Mouse (Mus musculus) lung, postnatal 14 days (tissue): ENCODE results near the gene Olfr1371.
"Not testable (repeated sequence)": the region's sequence is repeated elsewhere in the genome, so short reads cannot be mapped to it uniquely, and the experiment has no call there.

ENCODE experiments used
- DNase-seq: peaks from one replicate; pipeline ENCODE4 v3.0.0; 2021

Gene Olfr1371

GRCm38 (mm10) chr11:52223968-52224682 is 10.3 kb upstream of the Olfr1371 start:
- peak; percentile 83 for DNase-seq

- peak; percentile 37 for DNase-seq
Measured at GRCm38 (mm10) chr11:52222891-52223290, 9.1 kb upstream of the Olfr1371 start.

GRCm38 (mm10) chr11:52221921-52222320 is 8.1 kb upstream of the Olfr1371 start:
- not testable (repeated sequence) for DNase-seq

DNA sequence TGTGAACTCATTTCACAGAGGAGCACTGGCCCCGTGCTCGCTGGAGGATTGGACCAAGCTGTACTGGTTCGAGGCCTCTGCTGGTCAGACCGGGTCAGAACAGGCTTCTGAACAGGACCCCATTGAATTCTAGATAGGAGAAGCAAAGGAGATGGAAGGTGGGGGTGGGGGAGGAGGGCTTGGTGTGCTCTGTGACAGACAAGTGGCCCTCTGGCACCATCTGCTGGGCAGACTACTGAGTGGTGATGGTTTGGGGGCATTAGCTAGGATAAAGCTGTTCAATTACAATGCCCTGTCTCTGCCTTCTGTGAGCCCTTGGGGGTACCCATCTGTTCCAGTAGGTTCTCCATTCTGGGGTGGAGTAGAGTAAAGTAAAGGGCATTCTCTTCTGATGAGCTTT is 6.5 kb upstream of the Olfr1371 start:
- DNase-seq = peak; percentile 80

GRCm38 (mm10) chr11:52196496-52197023 is 17.2 kb downstream of the Olfr1371 start:
- DNase-seq = not testable (repeated sequence)

DNA sequence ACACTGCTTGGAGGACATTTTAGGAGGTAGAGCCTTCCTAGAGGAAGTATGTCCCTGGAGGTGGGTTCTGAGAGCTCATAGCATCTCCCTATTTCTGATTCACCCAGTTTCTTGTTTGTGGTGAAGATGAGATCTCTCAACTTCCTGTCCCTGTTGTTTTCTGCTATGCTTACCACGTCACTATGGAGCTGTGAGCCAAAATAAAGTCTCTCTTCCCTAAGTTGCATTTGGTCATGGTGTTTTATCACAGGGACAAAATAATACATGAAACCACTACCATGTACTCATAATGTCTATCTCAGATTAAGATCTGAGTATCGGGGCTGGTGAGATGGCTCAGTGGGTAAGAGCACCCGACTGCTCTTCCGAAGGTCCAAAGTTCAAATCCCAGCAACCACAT is 33.1 kb downstream of the Olfr1371 start:
- not testable (repeated sequence) for DNase-seq

- peak; percentile 16 for DNase-seq
Measured at GRCm38 (mm10) chr11:52179897-52180296, 33.9 kb downstream of the Olfr1371 start.

DNA sequence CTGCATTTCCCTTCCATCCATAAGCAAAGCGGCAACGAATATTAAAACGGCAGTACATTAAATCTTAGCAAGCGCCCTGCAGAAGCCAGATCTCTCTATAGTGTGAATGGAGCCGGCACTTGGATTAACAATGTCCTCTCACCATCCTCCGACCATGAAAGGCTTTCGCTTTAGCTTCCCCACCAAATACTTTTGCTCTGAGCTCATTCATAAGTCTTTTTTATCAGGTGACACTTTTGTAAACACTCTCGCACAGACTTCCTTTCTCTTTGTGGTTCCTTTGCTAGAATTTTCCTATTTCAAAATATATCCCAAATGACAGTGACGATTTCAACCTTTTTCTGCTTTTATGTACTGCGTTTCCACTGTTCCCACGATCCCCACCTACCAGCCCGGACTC is 45.3 kb downstream of the Olfr1371 start:
- DNase-seq = no peak

DNA sequence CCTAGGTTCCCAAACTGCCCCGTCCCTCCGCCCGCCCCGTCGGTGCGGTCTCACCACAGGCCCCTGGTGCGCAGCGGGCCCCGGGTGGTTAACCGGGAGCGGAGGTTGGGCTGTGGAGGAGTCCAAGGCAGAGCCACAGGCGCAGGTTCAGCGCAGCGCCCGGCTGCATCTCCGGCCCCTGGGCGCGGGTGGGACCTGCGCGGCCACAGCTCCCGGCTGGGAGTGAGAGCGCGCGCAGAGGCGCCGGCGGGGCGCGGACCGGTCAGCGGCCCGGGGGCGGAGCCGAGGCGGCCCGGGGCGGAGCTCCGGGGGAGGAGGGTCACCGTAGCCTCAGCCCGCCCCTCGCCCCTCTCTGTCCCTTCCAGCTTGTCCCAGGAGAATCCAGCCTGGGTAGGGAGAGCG is 45.9 kb downstream of the Olfr1371 start:
- peak; percentile 33 for DNase-seq

GRCm38 (mm10) chr11:52167126-52167525 is 46.7 kb downstream of the Olfr1371 start:
- DNase-seq = peak; percentile 33

DNA sequence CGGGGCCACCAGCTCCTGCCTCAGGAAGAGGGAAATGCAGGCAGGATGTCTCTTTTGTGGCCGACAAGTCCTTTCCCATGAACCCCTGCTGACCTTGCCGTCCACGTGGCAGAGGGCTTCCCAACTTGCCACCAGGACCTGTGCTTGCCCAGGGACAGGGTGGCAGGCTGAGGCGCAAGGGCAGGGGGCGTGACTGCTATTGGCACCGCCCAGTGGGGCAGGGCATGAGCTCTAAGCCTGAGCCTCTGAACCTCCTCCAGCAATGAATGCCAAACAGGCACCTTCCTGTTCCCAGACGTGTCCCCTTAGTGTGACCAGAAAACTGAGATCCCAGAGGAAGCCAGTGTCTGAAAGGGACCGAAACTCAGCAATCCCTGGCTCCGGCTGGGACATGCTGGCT is 49.9 kb downstream of the Olfr1371 start:
- peak; percentile 50 for DNase-seq
